Mouse (Mus musculus): Measurements from ENCODE around the gene Prss58. TPM values are rescaled to one million over a fixed set of nuclear protein-coding genes. Genes with fewer than 3 reads are reported as not detected.

Prss58 gene
- not detected in 2 replicates for polyA plus RNA-seq (2014; fragmentation: Nextera tagmentation; extraction: Ambion mirVana)

DNA sequence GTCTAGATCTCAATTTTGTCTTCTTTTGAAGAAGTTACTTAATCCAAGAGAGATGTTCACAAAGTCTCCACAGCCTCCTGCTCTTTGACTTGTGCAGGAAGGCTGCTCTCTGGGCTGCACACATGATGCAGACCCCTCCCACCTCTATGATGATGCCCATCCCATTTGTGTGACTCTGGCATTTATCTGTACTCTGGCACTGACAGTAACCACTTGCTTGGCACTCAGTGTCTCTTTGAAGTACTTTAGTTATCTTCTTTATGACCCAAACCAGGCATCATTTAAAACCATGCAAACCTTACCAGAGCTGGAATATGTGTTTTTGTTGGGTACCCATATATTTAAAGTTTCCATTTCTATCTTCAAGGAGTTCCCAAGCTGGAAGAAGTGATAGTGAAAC, at the start of gene Prss58:
Gene Prss58, minus strand, starts transcription at position 101 of the 400 bp plus-strand sequence.
- Histone ChIP-seq H3K27ac (replicated peaks; ENCODE audit: low read depth, low read length) (no peak within 1 kb of the TSS), H3K4me3 (ENCODE audit: low read depth, low read length) (no peak within 1 kb of the TSS)

DNA sequence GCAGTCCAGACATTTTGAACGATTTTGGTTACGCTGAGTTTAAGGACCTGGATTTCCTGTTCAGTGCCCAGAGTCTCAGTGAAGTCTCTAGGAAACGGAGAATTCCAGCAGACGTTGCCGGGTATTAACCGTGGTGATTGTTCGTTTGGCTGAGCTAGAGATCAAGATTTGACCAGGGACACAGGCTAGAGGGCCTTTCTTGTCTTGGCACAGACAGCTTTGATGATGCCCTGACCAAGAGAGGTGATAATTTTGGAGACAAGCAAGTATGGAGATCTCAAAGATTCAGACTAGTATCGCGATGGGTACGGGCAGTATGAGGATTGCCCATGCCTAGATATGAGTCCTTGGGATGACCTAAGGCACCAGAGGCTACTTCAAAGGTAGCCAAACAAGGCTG, 40.3 kb upstream of the Prss58 start, which contains the start of gene 1700074P13Rik:
Gene 1700074P13Rik, minus strand, starts transcription at position 101 of the 400 bp plus-strand sequence.
- WGBS: 87% methylated on average over 10 of the region's 10 CpGs
- no peaks in the 10 kb centered on the region for H3K4me1 ChIP-seq (ENCODE audit: control insufficient read depth, insufficient read depth, low read length)

More for the DNA sequence above, at the start of gene Prss58:
- ATAC-seq (ENCODE audit: insufficient number of reproducible peaks, low FRiP score, low TSS enrichment, low read depth) (no peak), DNase-seq (ENCODE audit: low spot score) (no peak)
- no peaks in the 10 kb centered on the region for H3K4me1 ChIP-seq (ENCODE audit: control insufficient read depth, insufficient read depth, low read length)
- H3K27me3 ChIP-seq (ENCODE audit: control insufficient read depth, insufficient read depth, low read length): no peaks in the 10 kb centered on the region
- no peaks in the 10 kb centered on the region for H3K36me3 ChIP-seq (ENCODE audit: control insufficient read depth, insufficient read depth, low read length)
- no peaks in the 10 kb centered on the region for H3K9me3 ChIP-seq (ENCODE audit: control insufficient read depth, low read length)
- no peak within 1 kb of the TSS for H3K4me2 ChIP-seq (ENCODE audit: low read depth, severe bottlenecking)
- no peak within 1 kb of the TSS for H3K9ac ChIP-seq (ENCODE audit: low read length)

DNA sequence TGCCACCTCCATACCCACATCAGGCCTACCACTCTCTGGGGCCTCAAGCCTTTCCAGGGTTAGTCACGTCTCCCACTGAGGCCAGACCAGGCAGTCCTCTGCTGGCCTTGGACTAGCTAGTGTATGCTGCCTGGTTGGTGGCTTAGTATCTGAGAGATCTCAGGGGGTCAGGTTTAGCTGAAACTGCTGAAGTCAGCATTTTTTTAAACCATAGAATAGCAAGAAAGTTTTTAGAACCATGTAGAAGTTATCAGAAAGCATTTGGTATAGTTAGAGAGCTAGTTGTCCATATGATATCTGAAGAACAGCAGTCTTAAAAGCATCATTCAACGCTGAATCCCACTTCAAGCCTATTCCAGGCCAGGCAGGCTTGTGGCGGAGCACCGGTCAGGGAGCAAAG, 19.8 kb upstream of the Prss58 start:
- Histone ChIP-seq H3K4me2 (ENCODE audit: low read depth, severe bottlenecking) (no peak overlapping the region), H3K27ac (replicated peaks; ENCODE audit: low read depth, low read length) (no peak overlapping the region), H3K27me3 (ENCODE audit: control insufficient read depth, insufficient read depth, low read length) (no peaks in the 10 kb centered on the region), H3K36me3 (ENCODE audit: control insufficient read depth, insufficient read depth, low read length) (no peaks in the 10 kb centered on the region), H3K9me3 (ENCODE audit: control insufficient read depth, low read length) (no peaks in the 10 kb centered on the region), H3K4me1 (ENCODE audit: control insufficient read depth, insufficient read depth, low read length) (no peaks in the 10 kb centered on the region), H3K9ac (ENCODE audit: low read length) (no peak overlapping the region), H3K4me3 (ENCODE audit: low read depth, low read length) (no peak overlapping the region)
- WGBS: 77% methylated on average over 4 of the region's 4 CpGs
- no peak for ATAC-seq (ENCODE audit: insufficient number of reproducible peaks, low FRiP score, low TSS enrichment, low read depth)
- no peak for DNase-seq (ENCODE audit: low spot score)

More for the DNA sequence above, 40.3 kb upstream of the Prss58 start, which contains the start of gene 1700074P13Rik:
- Histone ChIP-seq H3K36me3 (ENCODE audit: control insufficient read depth, insufficient read depth, low read length) (no peaks in the 10 kb centered on the region), H3K4me2 (ENCODE audit: low read depth, severe bottlenecking) (no peak within 1 kb of the TSS), H3K4me3 (ENCODE audit: low read depth, low read length) (no peak within 1 kb of the TSS), H3K9me3 (ENCODE audit: control insufficient read depth, low read length) (peaks cover 2% of the 10 kb centered on the region; the same call in 1 of the 2 replicates), H3K27me3 (ENCODE audit: control insufficient read depth, insufficient read depth, low read length) (no peaks in the 10 kb centered on the region), H3K9ac (ENCODE audit: low read length) (no peak within 1 kb of the TSS), H3K27ac (replicated peaks; ENCODE audit: low read depth, low read length) (no peak within 1 kb of the TSS)
- ATAC-seq (ENCODE audit: insufficient number of reproducible peaks, low FRiP score, low TSS enrichment, low read depth) (no peak), DNase-seq (ENCODE audit: low spot score) (no peak)

GRCm38 (mm10) chr6:40894716-40895115, 5.5 kb downstream of the Prss58 start:
- no peaks in the 10 kb centered on the region for H3K36me3 ChIP-seq (ENCODE audit: control insufficient read depth, insufficient read depth, low read length)
- no peak overlapping the region for H3K9ac ChIP-seq (ENCODE audit: low read length)
- no peak for ATAC-seq (ENCODE audit: insufficient number of reproducible peaks, low FRiP score, low TSS enrichment, low read depth)
- 89% methylated on average over 1 of the region's 1 CpGs for WGBS
- H3K4me2 ChIP-seq (ENCODE audit: low read depth, severe bottlenecking): no peak overlapping the region
- H3K4me3 ChIP-seq (ENCODE audit: low read depth, low read length): no peak overlapping the region
- no peak for DNase-seq (ENCODE audit: low spot score)
- no peak overlapping the region for H3K27ac ChIP-seq (replicated peaks; ENCODE audit: low read depth, low read length)
- no peaks in the 10 kb centered on the region for H3K9me3 ChIP-seq (ENCODE audit: control insufficient read depth, low read length)
- H3K27me3 ChIP-seq (ENCODE audit: control insufficient read depth, insufficient read depth, low read length): no peaks in the 10 kb centered on the region
- H3K4me1 ChIP-seq (ENCODE audit: control insufficient read depth, insufficient read depth, low read length): no peaks in the 10 kb centered on the region

GRCm38 (mm10) chr6:40893577-40893976, 6.6 kb downstream of the Prss58 start:
- no peaks in the 10 kb centered on the region for H3K4me1 ChIP-seq (ENCODE audit: control insufficient read depth, insufficient read depth, low read length)
- no peak overlapping the region for H3K4me3 ChIP-seq (ENCODE audit: low read depth, low read length)
- no peak for ATAC-seq (ENCODE audit: insufficient number of reproducible peaks, low FRiP score, low TSS enrichment, low read depth)
- no peaks in the 10 kb centered on the region for H3K36me3 ChIP-seq (ENCODE audit: control insufficient read depth, insufficient read depth, low read length)
- H3K27me3 ChIP-seq (ENCODE audit: control insufficient read depth, insufficient read depth, low read length): no peaks in the 10 kb centered on the region
- WGBS: 41% methylated on average over 7 of the region's 7 CpGs
- no peak overlapping the region for H3K27ac ChIP-seq (replicated peaks; ENCODE audit: low read depth, low read length)
- peak; percentile 47 for DNase-seq (ENCODE audit: low spot score)
- no peaks in the 10 kb centered on the region for H3K9me3 ChIP-seq (ENCODE audit: control insufficient read depth, low read length)
- no peak overlapping the region for H3K9ac ChIP-seq (ENCODE audit: low read length)
- no peak overlapping the region for H3K4me2 ChIP-seq (ENCODE audit: low read depth, severe bottlenecking)

GRCm38 (mm10) chr6:40891754-40892153, 8.4 kb downstream of the Prss58 start:
- H3K27me3 ChIP-seq (ENCODE audit: control insufficient read depth, insufficient read depth, low read length): no peaks in the 10 kb centered on the region
- 90% methylated on average over 4 of the region's 4 CpGs for WGBS

GRCm38 (mm10) chr6:40890973-40891372, 9.2 kb downstream of the Prss58 start:
- Histone ChIP-seq H3K27ac (replicated peaks; ENCODE audit: low read depth, low read length) (no peak overlapping the region), H3K4me2 (ENCODE audit: low read depth, severe bottlenecking) (no peak overlapping the region), H3K4me3 (ENCODE audit: low read depth, low read length) (no peak overlapping the region), H3K9me3 (ENCODE audit: control insufficient read depth, low read length) (no peaks in the 10 kb centered on the region), H3K27me3 (ENCODE audit: control insufficient read depth, insufficient read depth, low read length) (no peaks in the 10 kb centered on the region), H3K36me3 (ENCODE audit: control insufficient read depth, insufficient read depth, low read length) (no peaks in the 10 kb centered on the region), H3K4me1 (ENCODE audit: control insufficient read depth, insufficient read depth, low read length) (no peaks in the 10 kb centered on the region), H3K9ac (ENCODE audit: low read length) (no peak overlapping the region)
- no peak for DNase-seq (ENCODE audit: low spot score)
- ATAC-seq (ENCODE audit: insufficient number of reproducible peaks, low FRiP score, low TSS enrichment, low read depth): no peak
- 78% methylated on average over 1 of the region's 1 CpGs for WGBS

More at GRCm38 (mm10) chr6:40891754-40892153, 8.4 kb downstream of the Prss58 start:
- H3K9ac ChIP-seq (ENCODE audit: low read length): no peak overlapping the region
- no peaks in the 10 kb centered on the region for H3K9me3 ChIP-seq (ENCODE audit: control insufficient read depth, low read length)
- H3K4me1 ChIP-seq (ENCODE audit: control insufficient read depth, insufficient read depth, low read length): no peaks in the 10 kb centered on the region
- no peak overlapping the region for H3K4me3 ChIP-seq (ENCODE audit: low read depth, low read length)
- DNase-seq (ENCODE audit: low spot score) (no peak), ATAC-seq (ENCODE audit: insufficient number of reproducible peaks, low FRiP score, low TSS enrichment, low read depth) (no peak)
- no peak overlapping the region for H3K27ac ChIP-seq (replicated peaks; ENCODE audit: low read depth, low read length)
- H3K36me3 ChIP-seq (ENCODE audit: control insufficient read depth, insufficient read depth, low read length): no peaks in the 10 kb centered on the region
- H3K4me2 ChIP-seq (ENCODE audit: low read depth, severe bottlenecking): no peak overlapping the region

DNA sequence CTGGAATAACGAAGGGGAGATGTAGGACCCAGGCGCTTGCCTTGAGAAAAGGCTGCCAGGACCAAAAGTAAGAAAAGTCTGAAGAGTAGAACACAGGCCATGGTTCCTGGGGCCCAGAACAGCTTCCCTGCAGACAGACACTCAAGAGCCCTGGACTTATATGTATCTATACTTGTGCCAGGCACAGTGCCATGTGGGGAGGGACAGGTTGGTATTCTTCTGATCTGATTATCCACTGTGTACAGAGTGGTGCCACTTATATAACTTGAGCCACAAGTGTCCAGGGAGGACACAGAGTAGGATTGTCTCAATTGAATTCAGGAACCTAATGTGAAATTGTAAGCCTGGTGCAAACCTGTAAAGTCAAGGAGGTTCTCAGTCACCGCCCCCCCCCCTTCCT, 12.8 kb downstream of the Prss58 start, which contains the start of gene Moxd2:
Gene Moxd2, minus strand, starts transcription at position 101 of the 400 bp plus-strand sequence.
- Histone ChIP-seq H3K36me3 (ENCODE audit: control insufficient read depth, insufficient read depth, low read length) (no peaks in the 10 kb centered on the region), H3K4me2 (ENCODE audit: low read depth, severe bottlenecking) (no peak within 1 kb of the TSS), H3K4me1 (ENCODE audit: control insufficient read depth, insufficient read depth, low read length) (no peaks in the 10 kb centered on the region), H3K27ac (replicated peaks; ENCODE audit: low read depth, low read length) (no peak within 1 kb of the TSS), H3K9me3 (ENCODE audit: control insufficient read depth, low read length) (no peaks in the 10 kb centered on the region), H3K4me3 (ENCODE audit: low read depth, low read length) (no peak within 1 kb of the TSS), H3K9ac (ENCODE audit: low read length) (no peak within 1 kb of the TSS), H3K27me3 (ENCODE audit: control insufficient read depth, insufficient read depth, low read length) (no peaks in the 10 kb centered on the region)
- 84% methylated on average over 3 of the region's 3 CpGs for WGBS
- DNase-seq (ENCODE audit: low spot score) (no peak), ATAC-seq (ENCODE audit: insufficient number of reproducible peaks, low FRiP score, low TSS enrichment, low read depth) (no peak)

DNA sequence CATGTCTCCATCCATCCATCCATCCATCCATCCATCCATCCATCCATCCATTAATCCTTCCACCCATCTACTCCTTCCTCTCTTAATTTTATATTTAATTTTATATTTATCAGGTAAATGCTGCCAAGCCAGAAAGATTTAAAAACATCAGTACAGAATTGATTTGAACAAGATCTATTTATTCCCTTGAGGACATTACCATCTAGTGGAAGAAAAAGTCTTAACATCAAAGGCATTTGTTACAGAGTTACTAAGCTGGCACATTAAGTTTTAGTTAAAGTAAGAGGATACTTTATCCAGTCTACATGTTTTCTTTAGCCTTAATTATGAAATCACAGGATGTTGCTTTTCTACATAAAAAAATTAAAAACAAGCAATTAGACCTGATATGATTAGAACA, 54.9 kb downstream of the Prss58 start:
- Histone ChIP-seq H3K27me3 (ENCODE audit: control insufficient read depth, insufficient read depth, low read length) (no peaks in the 10 kb centered on the region), H3K27ac (replicated peaks; ENCODE audit: low read depth, low read length) (no peak overlapping the region), H3K4me2 (ENCODE audit: low read depth, severe bottlenecking) (no peak overlapping the region), H3K36me3 (ENCODE audit: control insufficient read depth, insufficient read depth, low read length) (no peaks in the 10 kb centered on the region), H3K9ac (ENCODE audit: low read length) (no peak overlapping the region), H3K4me1 (ENCODE audit: control insufficient read depth, insufficient read depth, low read length) (no peaks in the 10 kb centered on the region), H3K4me3 (ENCODE audit: low read depth, low read length) (no peak overlapping the region), H3K9me3 (ENCODE audit: control insufficient read depth, low read length) (no peaks in the 10 kb centered on the region)
- ATAC-seq (ENCODE audit: insufficient number of reproducible peaks, low FRiP score, low TSS enrichment, low read depth): no peak
- no peak for DNase-seq (ENCODE audit: low spot score)

All from limb, embryonic 11.5 days (tissue).